Mouse (Mus musculus) stomach, embryonic 15.5 days (tissue): ENCODE data around the gene Gm5286. TPM values are rescaled to one million over a fixed set of nuclear protein-coding genes. Genes with fewer than 3 reads are reported as not detected.
"Not testable (repeated sequence)": the region's sequence is repeated elsewhere in the genome, so short reads cannot be mapped to it uniquely, and the experiment has no call there.

Experiments
- ATAC-seq: fragments of 200-750 bp; cut with Nextera tagmentation; 2 replicates; pipeline ENCODE4 v1.8.0; 2017; ENCODE audit warnings: low read depth, moderate number of reproducible peaks, moderate TSS enrichment; ENCODE audit not compliant: insufficient read depth, low FRiP score
- H3K27ac ChIP-seq: fragments of 300-500 bp; sonication (generic); 2 replicates; pipeline ENCODE4 v1.5.1; 2015; ENCODE audit warnings: mild to moderate bottlenecking, inconsistent platforms
- H3K27me3 ChIP-seq: fragments of 300-500 bp; sonication (generic); replicated peaks from 2 replicates; pipeline ENCODE4 v1.6.1; 2015; ENCODE audit warnings: inconsistent platforms
- H3K36me3 ChIP-seq: fragments of 300-500 bp; sonication (generic); 2 replicates; pipeline ENCODE4 v1.6.1; 2015; ENCODE audit warnings: inconsistent platforms
- H3K4me1 ChIP-seq: fragments of 300-500 bp; sonication (generic); 2 replicates; pipeline ENCODE4 v1.6.1; 2015; ENCODE audit warnings: inconsistent platforms
- H3K4me2 ChIP-seq: fragments of 300-500 bp; sonication (generic); 2 replicates; pipeline ENCODE4 v1.6.1; 2015; ENCODE audit warnings: mild to moderate bottlenecking, inconsistent platforms
- H3K4me3 ChIP-seq: fragments of 300-500 bp; sonication (generic); replicated peaks from 2 replicates; pipeline ENCODE4 v1.5.1; 2015; ENCODE audit warnings: inconsistent platforms
- H3K9ac ChIP-seq: fragments of 300-500 bp; sonication (generic); 2 replicates; pipeline ENCODE4 v1.6.1; 2015; ENCODE audit warnings: inconsistent platforms
- H3K9me3 ChIP-seq: fragments of 300-500 bp; sonication (generic); 2 replicates; pipeline ENCODE4 v1.6.1; 2016; ENCODE audit warnings: inconsistent platforms
- WGBS: fragments of 180-500 bp; shearing (Covaris S2); methylation state at CpG from one replicate; pipeline ENCODE4 v1.1.7; 2015; 5-methylcytosine and 5-hydroxymethylcytosine counted together
- polyA plus RNA-seq: library from polyadenylated mRNA; unstranded; fragments of >200 nt; fragmentation: Nextera tagmentation; extraction: Ambion mirVana; gene quantifications from 2 replicates; pipeline ENCODE4 v1.2.1, GENCODE M21; 2015

The Gm5286 gene
- polyA plus RNA-seq, result not detected in 2 replicates

DNA sequence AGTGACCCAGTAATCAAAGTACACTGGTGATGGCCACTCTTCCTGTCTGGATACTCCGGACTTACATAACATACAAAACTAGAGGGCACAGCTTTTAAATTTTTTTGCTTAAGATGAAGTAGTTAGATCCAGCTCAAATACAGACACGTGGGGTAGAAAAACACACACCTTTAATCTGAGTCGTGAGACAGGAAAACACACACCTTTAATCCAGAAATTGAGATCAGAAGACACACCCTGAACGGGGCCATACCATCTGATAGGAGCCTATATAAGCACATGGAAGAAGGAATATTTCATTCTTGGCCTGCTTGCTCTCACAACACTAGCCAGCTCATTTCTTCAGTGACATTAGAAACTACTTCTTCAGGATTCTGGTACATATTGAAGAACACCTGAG, at the start of gene Gm5286:
Gene Gm5286, plus strand, starts transcription at position 301 of the 400 bp plus-strand sequence.
- H3K27ac ChIP-seq, H3K9ac ChIP-seq, H3K4me3 ChIP-seq, ATAC-seq, H3K9me3 ChIP-seq, H3K36me3 ChIP-seq, H3K4me1 ChIP-seq, H3K4me2 ChIP-seq, H3K27me3 ChIP-seq: not testable (repeated sequence)
- 64% methylated on average over 3 of the region's 4 CpGs for WGBS

DNA sequence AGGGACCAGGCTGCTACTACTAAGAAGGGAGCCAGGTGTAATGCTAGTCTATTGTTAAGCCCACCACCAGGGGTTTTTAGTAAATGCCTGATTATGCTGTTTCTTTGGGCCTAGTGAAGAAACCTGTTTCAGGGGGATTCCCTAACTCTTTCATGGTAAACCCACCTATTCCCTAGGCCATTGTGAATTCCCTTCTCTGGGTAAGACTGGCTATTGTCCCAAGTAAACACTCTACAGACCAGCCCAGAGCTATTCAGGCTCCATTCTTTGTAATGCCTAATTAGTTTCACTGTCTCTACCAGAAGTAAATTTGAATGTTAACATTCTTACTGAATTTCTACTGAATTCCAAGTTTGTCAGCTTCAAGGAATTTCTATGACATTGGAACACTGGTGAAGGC, 29.2 kb upstream of the Gm5286 start:
- H3K36me3 ChIP-seq, H3K27me3 ChIP-seq, H3K9ac ChIP-seq, ATAC-seq, H3K4me1 ChIP-seq, H3K4me2 ChIP-seq, H3K27ac ChIP-seq, H3K9me3 ChIP-seq, H3K4me3 ChIP-seq: not testable (repeated sequence)

- not testable (repeated sequence) for H3K27me3 ChIP-seq, H3K4me3 ChIP-seq, H3K9ac ChIP-seq, H3K4me2 ChIP-seq, H3K36me3 ChIP-seq, H3K4me1 ChIP-seq, ATAC-seq, H3K9me3 ChIP-seq, H3K27ac ChIP-seq
- 71% methylated on average over 1 of the region's 1 CpGs for WGBS
Measured at GRCm38 (mm10) chr3:94178093-94178492, 18.4 kb upstream of the Gm5286 start, which contains the start of gene Gm10696. TSS of gene Gm10696 (minus strand) at chr3:94178193.

Other genes with a start within 250 kb of the Gm5286 start
- not detected in 2 replicates for gene Tdpoz5, start 235.4 kb upstream of the Gm5286 start, polyA plus RNA-seq
- gene Gm9125, start 141.8 kb upstream of the Gm5286 start, polyA plus RNA-seq, result not detected in 2 replicates
- not detected in 2 replicates for gene Gm10697, start 124.1 kb upstream of the Gm5286 start, polyA plus RNA-seq
- gene Gm10696, start 18.5 kb upstream of the Gm5286 start, polyA plus RNA-seq, result not detected in 2 replicates
- not detected in 2 replicates for gene Gm4778, start 67.3 kb downstream of the Gm5286 start, polyA plus RNA-seq
- 11.2 and 11.9 TPM in 2 replicates for gene Them4, start 113.4 kb downstream of the Gm5286 start, polyA plus RNA-seq
- gene Them5, start 145.4 kb downstream of the Gm5286 start, polyA plus RNA-seq, result 5.2 and 10.4 TPM in 2 replicates
- 1.4 and 2.0 TPM in 2 replicates for gene C2cd4d, start 165.7 kb downstream of the Gm5286 start, polyA plus RNA-seq
- gene Rorc, start 176.1 kb downstream of the Gm5286 start, polyA plus RNA-seq, result 7.0 and 7.6 TPM in 2 replicates
- 0.49 and 0.51 TPM in 2 replicates for gene Lingo4, start 201.8 kb downstream of the Gm5286 start, polyA plus RNA-seq
- 9.4 and 10.6 TPM in 2 replicates for gene Tdrkh, start 216.6 kb downstream of the Gm5286 start, polyA plus RNA-seq
- 66.3 and 68.6 TPM in 2 replicates for gene Mrpl9, start 246.6 kb downstream of the Gm5286 start, polyA plus RNA-seq
- 0.79 and 1.5 TPM in 2 replicates for gene Oaz3, start 247.2 kb downstream of the Gm5286 start, polyA plus RNA-seq